ENCODE assay signal across 13 mouse cellular contexts in genomic region chr17:56884331-56884730, GRCm38 (mm10). TPM values are rescaled to one million over a fixed set of nuclear protein-coding genes. Genes with fewer than 3 reads are reported as not detected.
A peak's percentile ranks its signal among the peaks of the same experiment; 100 is the strongest.
DNase-seq lines count a peak whose midpoint lies in the region; ATAC-seq and TF ChIP-seq lines count a peak whose summit lies in the region.
"Had no signal": no experiment of that assay in that cellular context is flagged by ENCODE, and none has a peak within 500 bp of the region (broad histone marks: within the 10 kb centered on the region; RNA-seq: fewer than 3 reads in every experiment).

No protein-coding gene starts in this region.

- no peak for TF ChIP-seq POLR2A in testis, adult 2 months (IDR thresholded peaks at IDR 0.05; ENCODE audit: control insufficient read depth, low read depth, low read length)

- no peak overlapping the region for H3K4me3 ChIP-seq in hindbrain, postnatal 0 days (ENCODE audit: low read length)
- H3K4me3 ChIP-seq in hindbrain, embryonic 10.5 days: no peak overlapping the region
- peak overlapping the region; percentile 47 for H3K4me3 ChIP-seq in testis, adult 2 months (ENCODE audit: control insufficient read depth, low read depth, low read length)
- H3K4me3 ChIP-seq in intestine, postnatal 0 days (ENCODE audit: low read depth, low read length): no peak overlapping the region
- H3K4me3 ChIP-seq: hindbrain, embryonic 12.5 days; midbrain, embryonic 10.5 days had no signal

- no peaks in the 10 kb centered on the region for H3K36me3 ChIP-seq in hindbrain, postnatal 0 days (ENCODE audit: insufficient read depth, low read length)
- H3K36me3 ChIP-seq in hindbrain, embryonic 10.5 days: peaks cover 17% of the 10 kb centered on the region
- H3K36me3 ChIP-seq in testis, adult 2 months (ENCODE audit: control insufficient read depth, insufficient read depth, low read length): no peaks in the 10 kb centered on the region
- H3K36me3 ChIP-seq in intestine, postnatal 0 days (ENCODE audit: control insufficient read depth, insufficient read depth): no peaks in the 10 kb centered on the region

- no peak overlapping the region for H3K9ac ChIP-seq in hindbrain, postnatal 0 days (replicated peaks; ENCODE audit: low read length)
- no peak overlapping the region for H3K9ac ChIP-seq in intestine, postnatal 0 days (ENCODE audit: low read depth, low read length)
- H3K9ac ChIP-seq: hindbrain, embryonic 12.5 days; liver, embryonic 14.5 days had no signal

- no peak for ATAC-seq in hindbrain, postnatal 0 days
- ATAC-seq in intestine, postnatal 0 days: no peak

- WGBS in hindbrain, postnatal 0 days: 65% methylated on average over 5 of the region's 5 CpGs
- 80% methylated on average over 5 of the region's 5 CpGs for WGBS in hindbrain, embryonic 10.5 days
- WGBS in intestine, postnatal 0 days: 67% methylated on average over 5 of the region's 5 CpGs

- H3K9me3 ChIP-seq in hindbrain, postnatal 0 days (ENCODE audit: low read length): no peaks in the 10 kb centered on the region
- H3K9me3 ChIP-seq in hindbrain, embryonic 10.5 days: peaks cover 17% of the 10 kb centered on the region; the same call in 1 of the 2 replicates
- H3K9me3 ChIP-seq in intestine, postnatal 0 days (ENCODE audit: control insufficient read depth): no peaks in the 10 kb centered on the region

- no peaks in the 10 kb centered on the region for H3K27me3 ChIP-seq in hindbrain, postnatal 0 days (ENCODE audit: insufficient read depth, low read length)
- no peaks in the 10 kb centered on the region for H3K27me3 ChIP-seq in hindbrain, embryonic 10.5 days (ENCODE audit: insufficient read depth, poor library complexity, severe bottlenecking)
- no peaks in the 10 kb centered on the region for H3K27me3 ChIP-seq in testis, adult 2 months (ENCODE audit: control insufficient read depth, insufficient read depth, low read length)
- no peaks in the 10 kb centered on the region for H3K27me3 ChIP-seq in intestine, postnatal 0 days (replicated peaks; ENCODE audit: control insufficient read depth, insufficient read depth, low read length)
- H3K27me3 ChIP-seq: hindbrain, embryonic 12.5 days had no signal

- TF ChIP-seq CTCF in hindbrain, postnatal 0 days (IDR thresholded peaks at IDR 0.05; ENCODE audit: low read depth): no peak
- TF ChIP-seq CTCF in testis, adult 2 months (IDR thresholded peaks at IDR 0.05; ENCODE audit: control insufficient read depth, insufficient read depth, insufficient replicate concordance, low read depth, low read length): no peak
- TF ChIP-seq CTCF in intestine, postnatal 0 days (IDR thresholded peaks at IDR 0.05; ENCODE audit: low read depth): no peak

- DNase-seq in adrenal gland, postnatal 14 days: peak; percentile 51
- no peak for DNase-seq in adrenal gland, adult 8-10 months
- peak; percentile 19 for DNase-seq in hindbrain, postnatal 0 days (ENCODE audit: low spot score)
- no peak for DNase-seq in hindbrain, embryonic 10.5 days (ENCODE audit: low spot score)
- DNase-seq in testis, postnatal 10 days (ENCODE audit: low spot score): no peak
- DNase-seq in lung, postnatal 36 days: peak; percentile 67
- DNase-seq: cerebellum, adult 11-12 months had no signal

- H3K27ac ChIP-seq in hindbrain, postnatal 0 days: no peak overlapping the region
- no peak overlapping the region for H3K27ac ChIP-seq in hindbrain, embryonic 10.5 days
- no peak overlapping the region for H3K27ac ChIP-seq in testis, adult 2 months (ENCODE audit: control insufficient read depth, insufficient read depth, low read depth, low read length)
- no peak overlapping the region for H3K27ac ChIP-seq in intestine, postnatal 0 days (ENCODE audit: low read depth, low read length)
- H3K27ac ChIP-seq: hindbrain, embryonic 12.5 days; liver, embryonic 14.5 days; midbrain, embryonic 10.5 days had no signal

- no peak overlapping the region for H3K4me2 ChIP-seq in hindbrain, postnatal 0 days (ENCODE audit: low read depth, low read length)
- H3K4me2 ChIP-seq in intestine, postnatal 0 days (replicated peaks; ENCODE audit: low read depth): no peak overlapping the region
- H3K4me2 ChIP-seq: hindbrain, embryonic 12.5 days had no signal

- no peaks in the 10 kb centered on the region for H3K4me1 ChIP-seq in hindbrain, postnatal 0 days (ENCODE audit: insufficient read depth, low read length)
- H3K4me1 ChIP-seq in hindbrain, embryonic 10.5 days (replicated peaks): peaks cover 7% of the 10 kb centered on the region; the same call in 1 of the 2 replicates
- peaks cover 23% of the 10 kb centered on the region for H3K4me1 ChIP-seq in testis, adult 2 months (ENCODE audit: control insufficient read depth, insufficient read depth, low read length)
- no peaks in the 10 kb centered on the region for H3K4me1 ChIP-seq in intestine, postnatal 0 days (replicated peaks; ENCODE audit: control insufficient read depth, insufficient read depth, low read length)
- H3K4me1 ChIP-seq: hindbrain, embryonic 12.5 days; midbrain, embryonic 10.5 days had no signal

RNA-seq across cellular contexts. Expression of gene 1700061G19Rik, which starts 9.1 kb away (rescaled TPM):
- total RNA-seq in adrenal gland, postnatal 14 days (2021): 7.2 and 7.3 TPM in 2 replicates
- total RNA-seq in adrenal gland, adult 8-10 months (2022): 1 to 10 TPM in 3 of 4 experiments, under 1 TPM in 1; 0.34 to 1.7 (median 1.3) TPM
- total RNA-seq in hindbrain, postnatal 0 days (2014; rRNA removed): not detected in 2 replicates
- polyA plus RNA-seq in hindbrain, postnatal 0 days (2015; fragmentation: Nextera tagmentation; extraction: Ambion mirVana): 0.34 and 0.35 TPM in 2 replicates
- polyA plus RNA-seq in hindbrain, embryonic 10.5 days (2016; fragmentation: Nextera tagmentation; extraction: Ambion mirVana): 0.54 and 0.63 TPM in 2 replicates
- polyA plus RNA-seq in testis, adult 2 months (2012; rRNA removed): 157 and 164 TPM in 2 replicates
- 0.23 and 0.30 TPM in 2 replicates for polyA plus RNA-seq in intestine, postnatal 0 days (2015; fragmentation: Nextera tagmentation; extraction: Ambion mirVana)

RNA-seq across cellular contexts. Expression of gene Acsbg2, which starts 10.1 kb away (rescaled TPM):
- 0.44 and 0.64 TPM in 2 replicates for total RNA-seq in adrenal gland, postnatal 14 days (2021)
- under 1 TPM in 3 of 4 experiments, not detected in 1; 0.22 to 0.40 (median 0.23) TPM for total RNA-seq in adrenal gland, adult 8-10 months (2022)
- not detected in 2 replicates for total RNA-seq in hindbrain, postnatal 0 days (2014; rRNA removed)
- polyA plus RNA-seq in hindbrain, postnatal 0 days (2015; fragmentation: Nextera tagmentation; extraction: Ambion mirVana): not detected in 2 replicates
- not detected in 2 replicates for polyA plus RNA-seq in hindbrain, embryonic 10.5 days (2016; fragmentation: Nextera tagmentation; extraction: Ambion mirVana)
- 166 TPM in 2 replicates for polyA plus RNA-seq in testis, adult 2 months (2012; rRNA removed)
- not detected in 2 replicates for polyA plus RNA-seq in intestine, postnatal 0 days (2015; fragmentation: Nextera tagmentation; extraction: Ambion mirVana)
- polyA plus RNA-seq: hindbrain, embryonic 12.5 days; liver, embryonic 14.5 days; midbrain, embryonic 10.5 days; thymus, postnatal 0 days had no signal

RNA-seq across cellular contexts. Expression of gene Mllt1, which starts 50.9 kb away (rescaled TPM):
- total RNA-seq in adrenal gland, postnatal 14 days (2021): 29.0 and 33.6 TPM in 2 replicates
- 10 to 100 TPM; 29.0 to 38.7 (median 36.0) TPM for total RNA-seq in adrenal gland, adult 8-10 months (2022)
- 131 and 135 TPM in 2 replicates for total RNA-seq in hindbrain, postnatal 0 days (2014; rRNA removed)
- polyA plus RNA-seq in hindbrain, postnatal 0 days (2015; fragmentation: Nextera tagmentation; extraction: Ambion mirVana): 46.7 and 52.0 TPM in 2 replicates
- 65.4 and 82.4 TPM in 2 replicates for polyA plus RNA-seq in hindbrain, embryonic 10.5 days (2016; fragmentation: Nextera tagmentation; extraction: Ambion mirVana)
- polyA plus RNA-seq in testis, adult 2 months (2012; rRNA removed): 60.6 and 73.5 TPM in 2 replicates
- 10.5 and 11.9 TPM in 2 replicates for polyA plus RNA-seq in intestine, postnatal 0 days (2015; fragmentation: Nextera tagmentation; extraction: Ambion mirVana)

RNA-seq across cellular contexts. Expression of gene Rfx2, which starts 53.5 kb away (rescaled TPM):
- total RNA-seq in adrenal gland, postnatal 14 days (2021): 5.9 and 6.0 TPM in 2 replicates
- 1 to 10 TPM; 5.5 to 9.5 (median 6.8) TPM for total RNA-seq in adrenal gland, adult 8-10 months (2022)
- 4.9 and 9.8 TPM in 2 replicates for total RNA-seq in hindbrain, postnatal 0 days (2014; rRNA removed)
- polyA plus RNA-seq in hindbrain, postnatal 0 days (2015; fragmentation: Nextera tagmentation; extraction: Ambion mirVana): 3.7 and 4.4 TPM in 2 replicates
- 10.9 and 13.8 TPM in 2 replicates for polyA plus RNA-seq in hindbrain, embryonic 10.5 days (2016; fragmentation: Nextera tagmentation; extraction: Ambion mirVana)
- 312 and 332 TPM in 2 replicates for polyA plus RNA-seq in testis, adult 2 months (2012; rRNA removed)
- 1.4 and 1.6 TPM in 2 replicates for polyA plus RNA-seq in intestine, postnatal 0 days (2015; fragmentation: Nextera tagmentation; extraction: Ambion mirVana)

Comparison
In these comparisons a context has a peak if more than half of its experiments do, and no peak if none do; other contexts are left out.
1. DNase-seq: peak in adrenal gland, postnatal 14 days (single experiment), hindbrain, postnatal 0 days (single experiment) and lung, postnatal 36 days (single experiment); none in adrenal gland, adult 8-10 months (single experiment), hindbrain, embryonic 10.5 days (single experiment) and testis, postnatal 10 days (single experiment).
2. RNA of gene 1700061G19Rik, which starts 9.1 kb away (polyA plus RNA-seq): 157 to 164 TPM in testis, adult 2 months; 0.54 to 0.63 TPM in hindbrain, embryonic 10.5 days, 0.34 to 0.35 TPM in hindbrain, postnatal 0 days and 0.23 to 0.30 TPM in intestine, postnatal 0 days; every median in the first group is over 10 times any median in the second.
3. RNA of gene Acsbg2, which starts 10.1 kb away (polyA plus RNA-seq): 166 TPM in testis, adult 2 months; not detected in intestine, postnatal 0 days, not detected in hindbrain, postnatal 0 days and not detected in hindbrain, embryonic 10.5 days; every median in the first group is over 100 times any median in the second.